Mouse (Mus musculus): ENCODE measurements around the gene 5330417C22Rik. TPM values are rescaled to one million over a fixed set of nuclear protein-coding genes. Genes with fewer than 3 reads are reported as not detected.
A peak's percentile ranks its signal among the peaks of the same experiment; 100 is the strongest.
"Not testable (repeated sequence)": the region's sequence is repeated elsewhere in the genome, so short reads cannot be mapped to it uniquely, and the experiment has no call there.

Gene 5330417C22Rik
- total RNA-seq, 2 experiments from 2014 or later: 34.2 to 37.8 TPM

- intact Hi-C loops (cut with DNase I): loop anchor here (2.0 kb wide), 2 partner anchors 19 to 27 kb away; partner anchors contain the start of gene Tmem167b
- DNase-seq (ENCODE audit: low spot score in 2 of 2): peak in 1 of 2 experiments; percentile 18
Measured at GRCm38 (mm10) chr3:108535896-108536516, 330 bp downstream of the 5330417C22Rik start.

GRCm38 (mm10) chr3:108533951-108534350 lies 2.4 kb downstream of the 5330417C22Rik start, which contains the start of gene 1700013F07Rik:
Gene 1700013F07Rik (plus strand): TSS chr3:108534150.
- no peak for DNase-seq (ENCODE audit: low spot score in 2 of 2)
- intact Hi-C loops (cut with DNase I): no loop called here

- DNase-seq (ENCODE audit: low spot score in 2 of 2): no peak
- intact Hi-C loops (cut with DNase I): no loop called here
Measured at GRCm38 (mm10) chr3:108533114-108533885, 3.0 kb downstream of the 5330417C22Rik start.

GRCm38 (mm10) chr3:108528489-108528888 lies 7.8 kb downstream of the 5330417C22Rik start:
- no peak for DNase-seq (ENCODE audit: low spot score in 2 of 2)
- intact Hi-C loops (cut with DNase I): no loop called here

GRCm38 (mm10) chr3:108523415-108523814 lies 12.9 kb downstream of the 5330417C22Rik start:
- no peak for DNase-seq (ENCODE audit: low spot score in 2 of 2)
- intact Hi-C loops (cut with DNase I): no loop called here

GRCm38 (mm10) chr3:108518276-108518675 lies 18.1 kb downstream of the 5330417C22Rik start:
- intact Hi-C loops (cut with DNase I): no loop called here
- DNase-seq (ENCODE audit: low spot score in 2 of 2): no peak

GRCm38 (mm10) chr3:108513465-108513864 lies 22.9 kb downstream of the 5330417C22Rik start:
- no peak for DNase-seq (ENCODE audit: low spot score in 2 of 2)
- intact Hi-C loops (cut with DNase I): no loop called here

- intact Hi-C loops (cut with DNase I): no loop called here
- no peak for DNase-seq (ENCODE audit: low spot score in 2 of 2)
Measured at GRCm38 (mm10) chr3:108510716-108511483, 25.4 kb downstream of the 5330417C22Rik start.

- DNase-seq (ENCODE audit: low spot score in 2 of 2): no peak
- intact Hi-C loops (cut with DNase I): no loop called here
Measured at GRCm38 (mm10) chr3:108510156-108510555, 26.2 kb downstream of the 5330417C22Rik start.

- no peak for DNase-seq (ENCODE audit: low spot score in 2 of 2)
- intact Hi-C loops (cut with DNase I): no loop called here
Measured at GRCm38 (mm10) chr3:108508745-108509474, 27.4 kb downstream of the 5330417C22Rik start.

GRCm38 (mm10) chr3:108503908-108504307 lies 32.4 kb downstream of the 5330417C22Rik start:
- intact Hi-C loops (cut with DNase I): no loop called here
- DNase-seq (ENCODE audit: low spot score in 2 of 2): no peak

GRCm38 (mm10) chr3:108501411-108501810 lies 34.9 kb downstream of the 5330417C22Rik start:
- DNase-seq (ENCODE audit: low spot score in 2 of 2): not testable (repeated sequence)

GRCm38 (mm10) chr3:108499826-108500225 lies 36.5 kb downstream of the 5330417C22Rik start:
- intact Hi-C loops (cut with DNase I): no loop called here
- DNase-seq (ENCODE audit: low spot score in 2 of 2): no peak

More at GRCm38 (mm10) chr3:108501411-108501810, 34.9 kb downstream of the 5330417C22Rik start:
- intact Hi-C loops (cut with DNase I): not testable (repeated sequence)

GRCm38 (mm10) chr3:108497602-108498001 lies 38.7 kb downstream of the 5330417C22Rik start:
- intact Hi-C loops (cut with DNase I): no loop called here
- DNase-seq (ENCODE audit: low spot score in 2 of 2): no peak

- intact Hi-C loops (cut with DNase I): no loop called here
- DNase-seq (ENCODE audit: low spot score in 2 of 2): no peak
Measured at GRCm38 (mm10) chr3:108495486-108495885, 40.9 kb downstream of the 5330417C22Rik start.

- intact Hi-C loops (cut with DNase I): no loop called here
- DNase-seq (ENCODE audit: low spot score in 2 of 2): no peak
Measured at GRCm38 (mm10) chr3:108494861-108495474, 41.4 kb downstream of the 5330417C22Rik start.

- intact Hi-C loops (cut with DNase I): no loop called here
- DNase-seq (ENCODE audit: low spot score in 2 of 2): no peak
Measured at GRCm38 (mm10) chr3:108489968-108490367, 46.4 kb downstream of the 5330417C22Rik start.

- no peak for DNase-seq (ENCODE audit: low spot score in 2 of 2)
- intact Hi-C loops (cut with DNase I): no loop called here
Measured at GRCm38 (mm10) chr3:108484749-108485148, 51.6 kb downstream of the 5330417C22Rik start.

GRCm38 (mm10) chr3:108478800-108479199 lies 57.5 kb downstream of the 5330417C22Rik start:
- no peak for DNase-seq (ENCODE audit: low spot score in 2 of 2)
- intact Hi-C loops (cut with DNase I): no loop called here
